Mouse (Mus musculus) CH12.LX (cell line): ENCODE measurements around the gene Krtcap3. TPM values are rescaled to one million over a fixed set of nuclear protein-coding genes. Genes with fewer than 3 reads are reported as not detected.

ENCODE experiments used
- DNase-seq: peaks from one replicate; pipeline ENCODE4 v3.0.0-alpha.2; 2013; ENCODE audit errors: extremely low read depth
- H3K27ac ChIP-seq: 2 replicates; pipeline ENCODE4 v1.5.1; 2012; ENCODE audit warnings: low read depth, mild to moderate bottlenecking, control low read depth, moderate library complexity; ENCODE audit not compliant: insufficient read depth
- H3K27me3 ChIP-seq: replicated peaks from 2 replicates; pipeline ENCODE3; 2012; ENCODE audit warnings: inconsistent platforms
- H3K36me3 ChIP-seq, 2 experiments: replicated peaks in 1 of 2; 2 replicates each; pipeline versions ENCODE3 to v1.6.1; 2012; ENCODE audit warnings: inconsistent platforms in 1 of 2, low read length in 1 of 2, mild to moderate bottlenecking in 1 of 2, mixed read lengths in 1 of 2, moderate library complexity in 1 of 2; ENCODE audit not compliant: control insufficient read depth in 1 of 2, insufficient read depth in 1 of 2
- H3K4me1 ChIP-seq, 2 experiments: 2 replicates each; pipeline ENCODE4 v1.6.1; 2012; ENCODE audit warnings: inconsistent platforms in 1 of 2, moderate library complexity in 1 of 2; ENCODE audit not compliant: insufficient read depth in 2 of 2, control insufficient read depth in 1 of 2
- H3K4me2 ChIP-seq: 2 replicates; pipeline ENCODE4 v1.6.1; 2012; ENCODE audit warnings: low read depth, mild to moderate bottlenecking, control low read depth; ENCODE audit not compliant: poor library complexity, insufficient read depth, severe bottlenecking
- H3K4me3 ChIP-seq, 3 experiments: fragments of 150-350 bp in 1 of 3; sonication (generic) in 1 of 3; replicated peaks in 1 of 3; 2 replicates each; pipeline versions ENCODE3 to v1.5.1; 2011 to 2012; ENCODE audit warnings: low read depth in 2 of 3, low read length in 2 of 3, mild to moderate bottlenecking in 2 of 3, moderate library complexity in 2 of 3, control low read depth in 1 of 3, improper control_type of control experiment in 1 of 3, inconsistent platforms in 1 of 3, mixed read lengths in 1 of 3; ENCODE audit not compliant: poor library complexity in 1 of 3
- H3K79me2 ChIP-seq: replicated peaks from 2 replicates; pipeline ENCODE4 v1.6.1; 2012; ENCODE audit warnings: mild to moderate bottlenecking, moderate library complexity; ENCODE audit not compliant: control insufficient read depth, poor library complexity, insufficient read depth, severe bottlenecking; ENCODE audit errors: extremely low read depth
- H3K9ac ChIP-seq: 2 replicates; pipeline ENCODE4 v1.6.1; 2012; ENCODE audit warnings: low read depth, mild to moderate bottlenecking, control low read depth, moderate library complexity; ENCODE audit not compliant: insufficient read depth
- H3K9me3 ChIP-seq: replicated peaks from 2 replicates; pipeline ENCODE3; 2012; ENCODE audit warnings: low read length, inconsistent platforms, mixed read lengths
- BHLHE40 ChIP-seq: IDR thresholded peaks from 2 replicates; pipeline ENCODE4 v1.6.1; 2011; ENCODE audit warnings: mild to moderate bottlenecking, low read depth, low read length, improper control_type of control experiment
- CHD1 ChIP-seq: IDR thresholded peaks from 2 replicates; pipeline ENCODE4 v1.6.1; 2012; ENCODE audit warnings: low read depth, low read length, improper control_type of control experiment, inconsistent platforms
- CHD2 ChIP-seq: IDR thresholded peaks from 2 replicates; pipeline ENCODE4 v1.6.1; 2011; ENCODE audit warnings: low read length, improper control_type of control experiment
- CTCF ChIP-seq, 2 experiments: IDR thresholded peaks in 1 of 2; conservative IDR thresholded peaks in 1 of 2; 2 replicates each; pipeline ENCODE4 v1.5.1; 2011 to 2012; ENCODE audit warnings: low read depth in 2 of 2, low read length in 2 of 2, improper control_type of control experiment in 1 of 2, inconsistent platforms in 1 of 2, mild to moderate bottlenecking in 1 of 2, moderate library complexity in 1 of 2
- E2F4 ChIP-seq: IDR thresholded peaks from 2 replicates; pipeline ENCODE4 v1.6.1; 2011; ENCODE audit warnings: low read depth, low read length, improper control_type of control experiment; ENCODE audit not compliant: insufficient replicate concordance
- ELF1 ChIP-seq: IDR thresholded peaks from 2 replicates; pipeline ENCODE4 v1.6.1; 2014; ENCODE audit warnings: low read depth, mild to moderate bottlenecking, inconsistent platforms, low read length, improper control_type of control experiment
- EP300 ChIP-seq: IDR thresholded peaks from 2 replicates; pipeline ENCODE4 v1.6.1; 2011; ENCODE audit warnings: low read length, improper control_type of control experiment
- GABPA ChIP-seq: IDR thresholded peaks from 2 replicates; pipeline ENCODE4 v1.6.1; 2012; ENCODE audit warnings: low read depth, low read length, improper control_type of control experiment, inconsistent platforms; ENCODE audit not compliant: insufficient replicate concordance
- HCFC1 ChIP-seq: IDR thresholded peaks from 2 replicates; pipeline ENCODE4 v1.6.1; 2012; ENCODE audit warnings: low read depth, mild to moderate bottlenecking, inconsistent platforms, low read length, improper control_type of control experiment
- JUN ChIP-seq: IDR thresholded peaks from 2 replicates; pipeline ENCODE4 v1.6.1; 2011; ENCODE audit warnings: low read depth, mild to moderate bottlenecking, low read length, improper control_type of control experiment, moderate library complexity; ENCODE audit not compliant: insufficient read depth
- KAT2A ChIP-seq: IDR thresholded peaks from 2 replicates; pipeline ENCODE4 v1.6.1; 2012; ENCODE audit warnings: low read length, improper control_type of control experiment, inconsistent platforms; ENCODE audit not compliant: insufficient replicate concordance
- MAFK ChIP-seq: IDR thresholded peaks from 2 replicates; pipeline ENCODE4 v1.6.1; 2011; ENCODE audit warnings: low read length, improper control_type of control experiment; ENCODE audit not compliant: insufficient replicate concordance
- MEF2A ChIP-seq: IDR thresholded peaks from 2 replicates; pipeline ENCODE4 v1.6.1; 2014; ENCODE audit warnings: low read depth, mild to moderate bottlenecking, inconsistent platforms, low read length, improper control_type of control experiment, borderline replicate concordance
- MYC ChIP-seq: IDR thresholded peaks from 2 replicates; pipeline ENCODE4 v1.6.1; 2011; ENCODE audit warnings: low read depth, mild to moderate bottlenecking, improper control_type of control experiment, low read length
- PAX5 ChIP-seq: IDR thresholded peaks from 2 replicates; pipeline ENCODE4 v1.6.1; 2012; ENCODE audit warnings: low read length, inconsistent platforms, mixed read lengths
- POLR2A ChIP-seq: IDR thresholded peaks from 2 replicates; pipeline ENCODE4 v1.6.1; 2011; ENCODE audit warnings: low read depth, mild to moderate bottlenecking, improper control_type of control experiment, low read length
- RCOR1 ChIP-seq: conservative IDR thresholded peaks from 2 replicates; pipeline ENCODE4 v1.6.1; 2012; ENCODE audit warnings: low read depth, mild to moderate bottlenecking, inconsistent platforms, low read length, improper control_type of control experiment
- SIN3A ChIP-seq: IDR thresholded peaks from 2 replicates; pipeline ENCODE4 v1.6.1; 2012; ENCODE audit warnings: low read length, improper control_type of control experiment, inconsistent platforms
- SMC3 ChIP-seq: IDR thresholded peaks from 2 replicates; pipeline ENCODE4 v1.6.1; 2011; ENCODE audit warnings: low read depth, low read length, improper control_type of control experiment
- TBP ChIP-seq: conservative IDR thresholded peaks from 2 replicates; pipeline ENCODE4 v1.6.1; 2011; ENCODE audit warnings: low read depth, low read length, improper control_type of control experiment
- USF1 ChIP-seq: IDR thresholded peaks from 2 replicates; pipeline ENCODE4 v1.6.1; 2014; ENCODE audit warnings: low read depth, mild to moderate bottlenecking, inconsistent platforms, low read length, improper control_type of control experiment
- USF2 ChIP-seq: conservative IDR thresholded peaks from 2 replicates; pipeline ENCODE4 v1.6.1; 2011; ENCODE audit warnings: low read depth, low read length, improper control_type of control experiment
- ZKSCAN1 ChIP-seq: IDR thresholded peaks from 2 replicates; pipeline ENCODE4 v1.6.1; 2012; ENCODE audit warnings: low read depth, inconsistent platforms, low read length, improper control_type of control experiment, borderline replicate concordance
- ZNF384 ChIP-seq: IDR thresholded peaks from 2 replicates; pipeline ENCODE4 v1.6.1; 2012; ENCODE audit warnings: low read depth, low read length, improper control_type of control experiment, inconsistent platforms
- dilution Hi-C: fragments of 300-500 bp; cut with MboI; formaldehyde crosslinking; loops from 2 replicates; pipeline ENCODE4 v1.14.3; 2020; ENCODE audit warnings: low sequenced_read_pairs; ENCODE audit not compliant: extremely low pct_unique_long_range_greater_than_20kb, extremely low pct_ligation_motif_present
- in situ Hi-C: fragments of 300-500 bp; cut with MboI; formaldehyde crosslinking; loops from 3 replicates; pipeline ENCODE4 v1.14.3; 2019; ENCODE audit warnings: low sequenced_read_pairs, low pct_ligation_motif_present, low pct_unique_long_range_greater_than_20kb, mixed read lengths
- polyA plus RNA-seq: library from polyadenylated mRNA; unstranded; fragments of >175 nt; gene quantifications from 2 replicates; pipeline ENCODE4 v1.2.1, GENCODE M21; 2012; ENCODE audit warnings: low read depth; ENCODE audit not compliant: insufficient read length
- total RNA-seq, 2 experiments: library from RNA; depleted of rRNA; stranded (reverse); fragments of 300-350 nt in 1 of 2; fragments of >200 nt in 1 of 2; gene quantifications; 2 replicates each; pipeline ENCODE4 v1.2.3; 2012 to 2014

Gene Krtcap3
- total and polyA plus RNA-seq, 3 experiments: 8.6 to 14.1 (median 9.8) TPM

DNA sequence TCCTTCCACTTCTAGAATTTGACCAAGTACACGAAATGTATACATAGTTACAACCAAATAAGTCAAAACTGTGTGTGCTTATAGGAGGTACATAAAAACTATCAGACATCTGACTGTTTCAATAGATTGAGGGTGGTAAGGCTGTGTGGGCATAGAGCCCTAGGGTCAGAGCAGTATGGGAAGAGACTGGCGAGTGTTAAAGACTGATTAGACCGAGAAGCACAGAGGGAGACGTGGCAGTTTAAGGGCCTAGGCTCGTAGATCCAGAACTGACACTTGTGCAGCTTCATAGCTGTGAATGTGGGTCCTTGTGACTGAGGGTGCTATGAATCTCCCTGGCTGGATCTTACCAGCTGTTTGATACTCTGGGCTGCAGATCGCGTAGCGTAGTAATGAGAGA lies 3.4 kb downstream of the Krtcap3 start:
- TF ChIP-seq CHD2 (no peak), CHD1 (no peak), JUN (no peak), BHLHE40 (no peak), TBP (no peak), ELF1 (no peak), MAFK (no peak), USF1 (no peak), MYC (no peak), GABPA (no peak), CTCF (conservative IDR thresholded peaks at IDR 0.05 in 1 of 2, IDR thresholded peaks at IDR 0.05 in 1 of 2; ENCODE audit: low read depth in 2 of 2, low read length in 2 of 2) (no peak), HCFC1 (no peak), SMC3 (no peak), ZNF384 (no peak), USF2 (no peak), PAX5 (no peak), MEF2A (no peak), SIN3A (no peak), ZKSCAN1 (no peak), KAT2A (no peak)
- dilution Hi-C loops (no loop called here), in situ Hi-C loops (no loop called here)
- no peak for DNase-seq
- no peak overlapping the region for H3K4me2 ChIP-seq
- H3K27me3 ChIP-seq: no peaks in the 10 kb centered on the region
- H3K36me3 ChIP-seq: peaks cover 48 to 86% of the 10 kb centered on the region in 2 experiments
- H3K27ac ChIP-seq: no peak overlapping the region
- H3K79me2 ChIP-seq: no peaks in the 10 kb centered on the region
- no peak overlapping the region for H3K9ac ChIP-seq
- H3K4me1 ChIP-seq: peaks cover 0 to 11% of the 10 kb centered on the region in 2 experiments; a peak in 1 of 4 replicates
- no peak overlapping the region for H3K4me3 ChIP-seq
- H3K9me3 ChIP-seq: no peaks in the 10 kb centered on the region

DNA sequence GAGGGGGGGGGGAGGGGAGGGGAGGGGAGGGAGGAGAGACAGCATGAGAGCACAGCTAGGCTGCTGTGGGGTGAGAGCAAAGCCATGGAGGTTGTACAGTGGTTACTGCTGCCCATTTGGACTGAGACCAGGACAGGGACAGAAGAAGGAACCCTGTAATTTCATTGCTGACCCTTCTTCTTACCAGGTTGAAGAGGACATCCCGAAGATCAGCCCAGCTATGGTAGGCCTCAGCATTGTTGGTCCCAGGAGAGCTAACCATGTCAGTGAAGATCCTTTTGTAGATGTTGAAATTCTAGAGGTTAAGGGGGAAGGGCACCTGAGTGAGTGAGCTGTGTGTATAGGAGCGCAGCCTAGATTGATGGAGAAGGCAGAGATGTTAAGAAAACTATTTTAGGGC lies 3.9 kb downstream of the Krtcap3 start:
- no peak overlapping the region for H3K27ac ChIP-seq
- no peaks in the 10 kb centered on the region for H3K79me2 ChIP-seq
- H3K36me3 ChIP-seq: peaks cover 47 to 86% of the 10 kb centered on the region in 2 experiments
- in situ Hi-C loops: no loop called here
- H3K4me2 ChIP-seq: no peak overlapping the region
- no peaks in the 10 kb centered on the region for H3K9me3 ChIP-seq
- no peak overlapping the region for H3K4me3 ChIP-seq
- dilution Hi-C loops: no loop called here
- H3K4me1 ChIP-seq: peaks cover 0 to 11% of the 10 kb centered on the region in 2 experiments; a peak in 1 of 4 replicates
- no peak for DNase-seq
- no peaks in the 10 kb centered on the region for H3K27me3 ChIP-seq
- TF ChIP-seq USF1 (no peak), EP300 (no peak), TBP (no peak), CTCF (conservative IDR thresholded peaks at IDR 0.05 in 1 of 2, IDR thresholded peaks at IDR 0.05 in 1 of 2; ENCODE audit: low read depth in 2 of 2, low read length in 2 of 2) (no peak), MEF2A (no peak), RCOR1 (no peak), HCFC1 (no peak), POLR2A (no peak), E2F4 (no peak)
- no peak overlapping the region for H3K9ac ChIP-seq
